Mouse (Mus musculus): ENCODE measurements around the gene 2210016L21Rik. TPM values are rescaled to one million over a fixed set of nuclear protein-coding genes. Genes with fewer than 3 reads are reported as not detected.
A peak's percentile ranks its signal among the peaks of the same experiment; 100 is the strongest.

Gene 2210016L21Rik
- polyA plus RNA-seq, 1 experiment from 2014 or later: 48.7 TPM

- no peak overlapping the region for H3K4me3 ChIP-seq
- no peak for DNase-seq (ENCODE audit: low spot score)
- no peaks in the 10 kb centered on the region for H3K27me3 ChIP-seq (ENCODE audit: low read depth, poor library complexity, severe bottlenecking)
- no peaks in the 10 kb centered on the region for H3K9me3 ChIP-seq (replicated peaks)
- 88% methylated on average over 9 of the region's 9 CpGs for WGBS
- H3K27ac ChIP-seq (replicated peaks): no peak overlapping the region
- H3K4me1 ChIP-seq: peaks cover 10% of the 10 kb centered on the region
- H3K36me3 ChIP-seq: peaks cover 57% of the 10 kb centered on the region
Measured at GRCm38 (mm10) chr5:114949812-114950211, 7.9 kb downstream of the 2210016L21Rik start.

GRCm38 (mm10) chr5:114950669-114951068, 8.7 kb downstream of the 2210016L21Rik start:
- H3K36me3 ChIP-seq: peaks cover 51% of the 10 kb centered on the region
- H3K4me3 ChIP-seq: no peak overlapping the region
- DNase-seq (ENCODE audit: low spot score): no peak
- no peak overlapping the region for H3K27ac ChIP-seq (replicated peaks)
- peaks cover 10% of the 10 kb centered on the region for H3K4me1 ChIP-seq
- 69% methylated on average over 12 of the region's 12 CpGs for WGBS
- no peaks in the 10 kb centered on the region for H3K27me3 ChIP-seq (ENCODE audit: low read depth, poor library complexity, severe bottlenecking)
- no peaks in the 10 kb centered on the region for H3K9me3 ChIP-seq (replicated peaks)

GRCm38 (mm10) chr5:114951279-114951880, 9.4 kb downstream of the 2210016L21Rik start:
- H3K4me1 ChIP-seq: peaks cover 10% of the 10 kb centered on the region
- DNase-seq (ENCODE audit: low spot score): no peak
- H3K27me3 ChIP-seq (ENCODE audit: low read depth, poor library complexity, severe bottlenecking): no peaks in the 10 kb centered on the region
- peaks cover 43% of the 10 kb centered on the region for H3K36me3 ChIP-seq
- WGBS: 88% methylated on average over 21 of the region's 21 CpGs
- no peaks in the 10 kb centered on the region for H3K9me3 ChIP-seq (replicated peaks)
- H3K4me3 ChIP-seq: no peak overlapping the region
- peak overlapping the region; percentile 7; the same call in 1 of the 2 replicates for H3K27ac ChIP-seq (replicated peaks)

DNA sequence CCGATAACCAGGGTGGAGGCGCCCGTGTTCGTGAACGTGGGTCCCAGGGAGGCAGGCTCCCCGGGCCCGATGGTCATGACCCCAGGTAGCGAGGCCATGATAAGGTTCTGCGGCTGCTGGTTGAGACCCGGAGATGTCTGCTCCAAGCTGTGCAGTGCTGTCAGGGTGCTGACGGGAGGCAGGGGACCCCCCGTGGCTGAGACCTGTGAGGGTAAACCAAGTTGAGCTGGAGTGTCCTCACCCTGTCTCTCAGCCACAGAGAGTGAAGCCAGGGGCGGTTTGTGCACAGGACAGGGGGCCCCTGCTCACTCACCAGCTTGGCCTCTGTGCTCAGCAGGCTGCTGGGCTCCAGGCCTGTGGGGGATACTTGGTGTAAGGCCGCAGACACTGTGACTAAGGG, 11.4 kb downstream of the 2210016L21Rik start:
- H3K9me3 ChIP-seq (replicated peaks): no peaks in the 10 kb centered on the region
- no peak overlapping the region for H3K4me3 ChIP-seq
- no peak overlapping the region for H3K27ac ChIP-seq (replicated peaks)
- H3K27me3 ChIP-seq (ENCODE audit: low read depth, poor library complexity, severe bottlenecking): no peaks in the 10 kb centered on the region
- H3K36me3 ChIP-seq: peaks cover 24% of the 10 kb centered on the region
- H3K4me1 ChIP-seq: peaks cover 10% of the 10 kb centered on the region
- no peak for DNase-seq (ENCODE audit: low spot score)
- 88% methylated on average over 14 of the region's 14 CpGs for WGBS

- no peak overlapping the region for H3K27ac ChIP-seq (replicated peaks)
- H3K4me3 ChIP-seq: no peak overlapping the region
- 82% methylated on average over 5 of the region's 5 CpGs for WGBS
- peaks cover 7% of the 10 kb centered on the region for H3K4me1 ChIP-seq
- no peaks in the 10 kb centered on the region for H3K36me3 ChIP-seq
- no peaks in the 10 kb centered on the region for H3K9me3 ChIP-seq (replicated peaks)
- H3K27me3 ChIP-seq (ENCODE audit: low read depth, poor library complexity, severe bottlenecking): no peaks in the 10 kb centered on the region
- DNase-seq (ENCODE audit: low spot score): no peak
Measured at GRCm38 (mm10) chr5:114958069-114958468, 16.1 kb downstream of the 2210016L21Rik start.

DNA sequence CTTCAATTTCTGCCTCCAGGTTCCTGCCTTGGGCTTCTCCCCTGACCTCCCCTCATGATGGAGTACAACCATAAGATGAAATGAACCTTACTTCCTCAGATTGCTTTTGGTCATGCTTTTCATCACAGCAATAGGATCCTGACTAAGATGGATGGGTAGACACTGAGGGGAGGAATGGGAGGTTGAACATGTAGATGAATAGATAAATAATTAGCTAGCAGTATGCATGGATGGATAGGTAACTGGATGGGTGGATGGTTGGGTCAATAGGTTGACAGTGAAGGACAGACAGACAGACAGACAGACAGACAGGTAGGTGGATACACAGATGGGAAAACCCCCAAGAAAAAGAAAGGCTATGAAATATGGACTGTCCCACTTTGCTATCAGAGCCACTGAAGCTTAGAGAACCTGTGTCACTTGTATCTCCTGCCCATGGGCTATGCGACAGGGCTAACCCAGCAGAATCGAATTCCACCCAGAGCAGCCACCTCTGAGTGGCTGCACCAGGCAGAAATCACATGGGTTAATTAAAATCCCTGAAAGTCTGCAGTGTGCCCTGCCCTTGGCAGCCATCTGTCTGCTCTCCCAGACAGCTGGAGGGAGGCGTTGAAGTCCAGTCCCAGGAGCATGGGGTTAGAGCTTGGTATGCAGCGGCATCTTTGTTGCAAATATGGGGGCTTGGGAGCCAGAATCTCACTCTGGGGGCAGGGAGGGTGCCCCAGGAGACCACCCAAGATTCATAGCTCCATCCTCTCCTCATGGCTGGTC, 19.8 kb downstream of the 2210016L21Rik start:
- Histone ChIP-seq H3K27ac (replicated peaks) (no peak overlapping the region), H3K36me3 (no peaks in the 10 kb centered on the region), H3K4me1 (peaks cover 3% of the 10 kb centered on the region; the same call in 1 of the 2 replicates), H3K27me3 (ENCODE audit: low read depth, poor library complexity, severe bottlenecking) (no peaks in the 10 kb centered on the region), H3K9me3 (replicated peaks) (no peaks in the 10 kb centered on the region), H3K4me3 (no peak overlapping the region)
- DNase-seq (ENCODE audit: low spot score): no peak
- WGBS: 71% methylated on average over 4 of the region's 4 CpGs

DNA sequence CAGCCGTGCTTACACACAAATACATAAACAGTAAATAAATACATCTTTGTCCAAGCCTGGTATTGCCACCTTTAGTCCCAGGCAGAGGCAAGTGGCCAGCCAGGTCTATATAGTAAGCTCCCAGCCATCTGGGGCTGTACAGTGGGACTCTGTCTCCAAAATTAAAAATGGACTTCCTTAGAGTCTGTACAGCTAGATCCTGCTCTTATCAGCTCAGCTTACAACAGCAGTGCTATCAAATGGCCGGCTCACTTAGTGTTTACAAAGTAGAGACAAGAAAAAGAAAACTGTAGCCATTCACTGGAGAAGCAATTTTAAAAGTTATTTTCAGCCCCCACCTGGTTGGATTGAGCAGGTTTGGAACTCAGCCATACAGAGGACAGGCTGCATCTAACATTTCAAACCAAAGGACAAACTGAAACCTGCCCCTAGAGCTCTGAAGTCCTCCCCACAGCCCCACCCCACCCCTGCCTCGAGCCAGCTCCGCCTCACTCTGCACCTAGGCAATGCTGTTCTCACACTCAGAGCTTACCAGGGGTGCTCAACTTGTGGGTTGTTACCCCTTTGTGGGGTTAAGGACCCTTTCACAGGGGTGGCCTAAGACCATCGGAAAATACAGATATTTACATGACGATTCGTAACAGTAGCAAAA, 22.5 kb downstream of the 2210016L21Rik start:
- WGBS: 76% methylated on average over 7 of the region's 7 CpGs
- no peaks in the 10 kb centered on the region for H3K9me3 ChIP-seq (replicated peaks)
- no peak overlapping the region for H3K4me3 ChIP-seq
- DNase-seq (ENCODE audit: low spot score): no peak
- peaks cover 17% of the 10 kb centered on the region for H3K4me1 ChIP-seq
- no peaks in the 10 kb centered on the region for H3K36me3 ChIP-seq
- no peak overlapping the region for H3K27ac ChIP-seq (replicated peaks)
- H3K27me3 ChIP-seq (ENCODE audit: low read depth, poor library complexity, severe bottlenecking): peaks cover 17% of the 10 kb centered on the region

GRCm38 (mm10) chr5:114964967-114965898, 23.3 kb downstream of the 2210016L21Rik start:
- Histone ChIP-seq H3K36me3 (no peaks in the 10 kb centered on the region), H3K27ac (replicated peaks) (no peak overlapping the region), H3K4me3 (no peak overlapping the region), H3K4me1 (peaks cover 17% of the 10 kb centered on the region), H3K27me3 (ENCODE audit: low read depth, poor library complexity, severe bottlenecking) (peaks cover 22% of the 10 kb centered on the region), H3K9me3 (replicated peaks) (no peaks in the 10 kb centered on the region)
- DNase-seq (ENCODE audit: low spot score): no peak
- 77% methylated on average over 17 of the region's 17 CpGs for WGBS

GRCm38 (mm10) chr5:114967523-114968268, 25.7 kb downstream of the 2210016L21Rik start:
- Histone ChIP-seq H3K27me3 (ENCODE audit: low read depth, poor library complexity, severe bottlenecking) (peaks cover 22% of the 10 kb centered on the region), H3K9me3 (replicated peaks) (no peaks in the 10 kb centered on the region), H3K4me3 (no peak overlapping the region), H3K36me3 (no peaks in the 10 kb centered on the region), H3K27ac (replicated peaks) (no peak overlapping the region), H3K4me1 (peaks cover 21% of the 10 kb centered on the region)
- DNase-seq (ENCODE audit: low spot score): no peak
- WGBS: 46% methylated on average over 14 of the region's 14 CpGs

GRCm38 (mm10) chr5:114968651-114969050, 26.7 kb downstream of the 2210016L21Rik start:
- Histone ChIP-seq H3K9me3 (replicated peaks) (no peaks in the 10 kb centered on the region), H3K4me3 (no peak overlapping the region), H3K27ac (replicated peaks) (0 out of 2 replicates have a peak overlapping the region, but pooled peaks have one; percentile 18), H3K36me3 (no peaks in the 10 kb centered on the region), H3K27me3 (ENCODE audit: low read depth, poor library complexity, severe bottlenecking) (peaks cover 22% of the 10 kb centered on the region), H3K4me1 (peaks cover 21% of the 10 kb centered on the region)
- no peak for DNase-seq (ENCODE audit: low spot score)
- 32% methylated on average over 7 of the region's 7 CpGs for WGBS

- Histone ChIP-seq H3K36me3 (no peaks in the 10 kb centered on the region), H3K4me3 (no peak overlapping the region), H3K27ac (replicated peaks) (0 out of 2 replicates have a peak overlapping the region, but pooled peaks have one; percentile 18), H3K4me1 (peaks cover 21% of the 10 kb centered on the region), H3K9me3 (replicated peaks) (no peaks in the 10 kb centered on the region), H3K27me3 (ENCODE audit: low read depth, poor library complexity, severe bottlenecking) (peaks cover 22% of the 10 kb centered on the region)
- DNase-seq (ENCODE audit: low spot score): no peak
- WGBS: 18% methylated on average over 4 of the region's 4 CpGs
Measured at GRCm38 (mm10) chr5:114969064-114969463, 27.1 kb downstream of the 2210016L21Rik start.
